Mouse (Mus musculus) hindbrain, embryonic 14.5 days (tissue): Measurements from ENCODE around the gene Ofcc1. TPM values are rescaled to one million over a fixed set of nuclear protein-coding genes. Genes with fewer than 3 reads are reported as not detected.

Experiments used
- ATAC-seq: fragments of 200-750 bp; cut with Nextera tagmentation; 2 replicates; pipeline ENCODE4 v1.8.0; 2017; ENCODE audit warnings: moderate number of reproducible peaks, mild to moderate bottlenecking, moderate TSS enrichment, moderate library complexity; ENCODE audit not compliant: low FRiP score
- DNase-seq: peaks from one replicate; pipeline ENCODE4 v3.0.0-alpha.2; 2015; ENCODE audit warnings: low spot score
- H3K27ac ChIP-seq: fragments of 300-500 bp; sonication (generic); 2 replicates; pipeline ENCODE4 v1.5.1; 2014; ENCODE audit warnings: mild to moderate bottlenecking, moderate library complexity
- H3K27me3 ChIP-seq: fragments of 300-500 bp; sonication (generic); 2 replicates; pipeline ENCODE4 v1.6.1; 2014; ENCODE audit warnings: mild to moderate bottlenecking, low read length, mixed read lengths; ENCODE audit not compliant: control insufficient read depth, insufficient read depth
- H3K36me3 ChIP-seq: fragments of 300-500 bp; sonication (generic); replicated peaks from 2 replicates; pipeline ENCODE4 v1.6.1; 2014; ENCODE audit not compliant: control insufficient read depth, insufficient read depth
- H3K4me1 ChIP-seq: fragments of 300-500 bp; sonication (generic); replicated peaks from 2 replicates; pipeline ENCODE4 v1.6.1; 2014; ENCODE audit warnings: antibody characterized with exemption, low read length, mixed read lengths; ENCODE audit not compliant: control insufficient read depth, insufficient read depth
- H3K4me2 ChIP-seq: fragments of 300-500 bp; sonication (generic); replicated peaks from 2 replicates; pipeline ENCODE4 v1.6.1; 2014; ENCODE audit warnings: mild to moderate bottlenecking, moderate library complexity
- H3K4me3 ChIP-seq: fragments of 300-500 bp; sonication (generic); replicated peaks from 2 replicates; pipeline ENCODE4 v1.5.1; 2014; ENCODE audit warnings: mild to moderate bottlenecking, low read length
- H3K9ac ChIP-seq: fragments of 300-500 bp; sonication (generic); 2 replicates; pipeline ENCODE4 v1.6.1; 2014
- H3K9me3 ChIP-seq: fragments of 300-500 bp; sonication (generic); 2 replicates; pipeline ENCODE4 v1.6.1; 2016; ENCODE audit warnings: low read length; ENCODE audit not compliant: control insufficient read depth
- WGBS: fragments of 180-500 bp; shearing (Covaris S2); extraction: QIAGEN DNeasy Blood & Tissue Kit; methylation state at CpG from one replicate; pipeline ENCODE4 v1.1.7; 2014; 5-methylcytosine and 5-hydroxymethylcytosine counted together
- polyA plus RNA-seq: library from polyadenylated mRNA; unstranded; fragments of >200 nt; fragmentation: Nextera tagmentation; extraction: Ambion mirVana; gene quantifications from 2 replicates; pipeline ENCODE4 v1.2.1, GENCODE M21; 2014

The Ofcc1 gene
- 0.09 TPM in 1 of 2 replicates, not detected in the other for polyA plus RNA-seq

- Histone ChIP-seq H3K36me3 (no peaks in the 10 kb centered on the region), H3K4me3 (no peak within 1 kb of the TSS), H3K9ac (no peak within 1 kb of the TSS), H3K9me3 (no peaks in the 10 kb centered on the region), H3K27ac (no peak within 1 kb of the TSS), H3K4me1 (no peaks in the 10 kb centered on the region), H3K4me2 (no peak within 1 kb of the TSS), H3K27me3 (no peaks in the 10 kb centered on the region)
- ATAC-seq (no peak), DNase-seq (no peak)
- WGBS, result 65% methylated on average over 3 of the region's 3 CpGs
These were observed at the start of gene Ofcc1 for GRCm38 (mm10) chr13:40361288-40361687. Gene Ofcc1, minus strand, starts transcription at chr13:40361450.

- Histone ChIP-seq H3K4me3 (no peak overlapping the region), H3K4me1 (no peaks in the 10 kb centered on the region), H3K4me2 (no peak overlapping the region), H3K27me3 (no peaks in the 10 kb centered on the region), H3K27ac (no peak overlapping the region), H3K9me3 (no peaks in the 10 kb centered on the region), H3K36me3 (no peaks in the 10 kb centered on the region), H3K9ac (no peak overlapping the region)
- no peak for ATAC-seq
- DNase-seq, result no peak
- WGBS, result 94% methylated on average over 8 of the region's 8 CpGs
These were observed 28.9 kb upstream of the Ofcc1 start for GRCm38 (mm10) chr13:40390120-40390519.

- H3K4me2 ChIP-seq, result no peak overlapping the region
- H3K4me1 ChIP-seq, result no peaks in the 10 kb centered on the region
- no peak overlapping the region for H3K27ac ChIP-seq
- 50% methylated on average over 4 of the region's 4 CpGs for WGBS
- no peaks in the 10 kb centered on the region for H3K9me3 ChIP-seq
- ATAC-seq (no peak), DNase-seq (no peak)
- no peaks in the 10 kb centered on the region for H3K27me3 ChIP-seq
- H3K4me3 ChIP-seq, result no peak overlapping the region
- no peaks in the 10 kb centered on the region for H3K36me3 ChIP-seq
- no peak overlapping the region for H3K9ac ChIP-seq
These were observed 26.2 kb upstream of the Ofcc1 start for GRCm38 (mm10) chr13:40387446-40387845.

- 66% methylated on average over 4 of the region's 4 CpGs for WGBS
- ATAC-seq (no peak), DNase-seq (no peak)
- Histone ChIP-seq H3K9ac (no peak overlapping the region), H3K9me3 (peaks cover 3% of the 10 kb centered on the region; the same call in 1 of the 2 replicates), H3K36me3 (no peaks in the 10 kb centered on the region), H3K4me1 (no peaks in the 10 kb centered on the region), H3K4me2 (no peak overlapping the region), H3K27ac (no peak overlapping the region), H3K27me3 (no peaks in the 10 kb centered on the region), H3K4me3 (no peak overlapping the region)
These were observed 23.7 kb upstream of the Ofcc1 start for GRCm38 (mm10) chr13:40384962-40385361.

GRCm38 (mm10) chr13:40376773-40377172 is 15.5 kb upstream of the Ofcc1 start:
- no peak overlapping the region for H3K4me3 ChIP-seq
- WGBS, result 75% methylated on average over 5 of the region's 5 CpGs
- H3K27me3 ChIP-seq, result no peaks in the 10 kb centered on the region
- H3K9me3 ChIP-seq, result peaks cover 5% of the 10 kb centered on the region; the same call in 1 of the 2 replicates
- no peaks in the 10 kb centered on the region for H3K36me3 ChIP-seq
- H3K27ac ChIP-seq, result no peak overlapping the region
- no peaks in the 10 kb centered on the region for H3K4me1 ChIP-seq
- no peak overlapping the region for H3K9ac ChIP-seq
- ATAC-seq (no peak), DNase-seq (no peak)
- no peak overlapping the region for H3K4me2 ChIP-seq

GRCm38 (mm10) chr13:40366762-40367161 is 5.5 kb upstream of the Ofcc1 start:
- DNase-seq, result no peak
- 85% methylated on average over 11 of the region's 11 CpGs for WGBS

GRCm38 (mm10) chr13:40364855-40365254 is 3.6 kb upstream of the Ofcc1 start:
- Histone ChIP-seq H3K4me3 (no peak overlapping the region), H3K27ac (no peak overlapping the region), H3K27me3 (no peaks in the 10 kb centered on the region), H3K9me3 (no peaks in the 10 kb centered on the region), H3K4me1 (no peaks in the 10 kb centered on the region), H3K4me2 (no peak overlapping the region), H3K36me3 (no peaks in the 10 kb centered on the region), H3K9ac (no peak overlapping the region)
- no peak for DNase-seq
- 49% methylated on average over 4 of the region's 4 CpGs for WGBS
- no peak for ATAC-seq

More at GRCm38 (mm10) chr13:40366762-40367161, 5.5 kb upstream of the Ofcc1 start:
- Histone ChIP-seq H3K9ac (no peak overlapping the region), H3K27ac (no peak overlapping the region), H3K4me1 (no peaks in the 10 kb centered on the region), H3K27me3 (no peaks in the 10 kb centered on the region), H3K36me3 (no peaks in the 10 kb centered on the region), H3K4me3 (no peak overlapping the region), H3K4me2 (no peak overlapping the region), H3K9me3 (no peaks in the 10 kb centered on the region)
- ATAC-seq, result no peak

GRCm38 (mm10) chr13:40360692-40361091 is 558 bp downstream of the Ofcc1 start:
- H3K4me1 ChIP-seq, result no peaks in the 10 kb centered on the region
- 41% methylated on average over 4 of the region's 4 CpGs for WGBS
- H3K36me3 ChIP-seq, result no peaks in the 10 kb centered on the region
- ATAC-seq (no peak), DNase-seq (no peak)
- no peak overlapping the region for H3K9ac ChIP-seq
- no peak overlapping the region for H3K4me2 ChIP-seq
- no peaks in the 10 kb centered on the region for H3K27me3 ChIP-seq
- no peaks in the 10 kb centered on the region for H3K9me3 ChIP-seq
- no peak overlapping the region for H3K27ac ChIP-seq
- H3K4me3 ChIP-seq, result no peak overlapping the region

- no peak for ATAC-seq
- WGBS, result 100% methylated on average over 2 of the region's 2 CpGs
- H3K27ac ChIP-seq, result no peak overlapping the region
These were observed 14.2 kb downstream of the Ofcc1 start for GRCm38 (mm10) chr13:40347045-40347444.

GRCm38 (mm10) chr13:40323301-40323700 is 37.9 kb downstream of the Ofcc1 start:
- Histone ChIP-seq H3K36me3 (no peaks in the 10 kb centered on the region), H3K4me3 (no peak overlapping the region), H3K4me2 (no peak overlapping the region), H3K9ac (no peak overlapping the region), H3K9me3 (no peaks in the 10 kb centered on the region), H3K4me1 (no peaks in the 10 kb centered on the region), H3K27me3 (no peaks in the 10 kb centered on the region), H3K27ac (no peak overlapping the region)
- DNase-seq (no peak), ATAC-seq (no peak)
- 88% methylated on average over 5 of the region's 5 CpGs for WGBS

More at GRCm38 (mm10) chr13:40347045-40347444, 14.2 kb downstream of the Ofcc1 start:
- no peak for DNase-seq
- Histone ChIP-seq H3K9ac (no peak overlapping the region), H3K4me2 (no peak overlapping the region), H3K9me3 (no peaks in the 10 kb centered on the region), H3K4me3 (no peak overlapping the region), H3K36me3 (no peaks in the 10 kb centered on the region), H3K4me1 (no peaks in the 10 kb centered on the region), H3K27me3 (no peaks in the 10 kb centered on the region)
